Mouse (Mus musculus) ovary, adult 10 weeks (tissue): ENCODE measurements around the gene Tex44. TPM values are rescaled to one million over a fixed set of nuclear protein-coding genes. Genes with fewer than 3 reads are reported as not detected.

Experiments used
- polyA plus RNA-seq: library from polyadenylated mRNA; stranded (reverse); fragments of 350-450 nt; fragmentation: Illumina TruSeq; extraction: RNeasy Lipid Tissue Mini Kit (QIAGEN cat#74804); gene quantifications from one replicate; pipeline ENCODE4 v1.2.3, GENCODE M21; 2014

Tex44 gene
- polyA plus RNA-seq, result not detected

DNA sequence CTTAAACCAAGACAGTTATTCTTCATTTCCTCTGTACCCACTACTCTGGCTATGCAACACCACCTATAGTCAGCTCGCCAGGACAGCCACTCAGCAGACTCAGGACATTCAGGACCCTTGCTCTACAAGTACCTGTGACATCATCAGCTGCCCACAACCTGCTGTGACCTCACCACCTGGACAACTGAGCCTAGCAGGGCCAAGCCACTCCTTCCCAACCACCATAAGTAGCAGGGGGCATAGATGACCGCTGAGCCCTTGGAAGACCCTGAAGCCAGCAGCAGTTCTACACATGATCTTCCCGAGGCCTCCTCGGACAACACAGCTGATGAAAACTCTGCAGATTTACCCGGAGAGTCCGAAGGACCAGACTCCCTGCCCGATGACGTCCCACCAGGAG is at the start of gene Tex44, which contains the start of gene Nmur1:
Gene Tex44, plus strand, starts transcription at position 202 of the 400 bp plus-strand sequence.
Gene Nmur1, minus strand, starts transcription at position 101 of the 400 bp plus-strand sequence.

Other genes with a start within 250 kb of the Tex44 start
- 0.68 TPM for gene B3gnt7, start 123.5 kb upstream of the Tex44 start, polyA plus RNA-seq
- 872 TPM for gene Ncl, start 66.9 kb upstream of the Tex44 start, polyA plus RNA-seq
- gene Nmur1, start 101 bp upstream of the Tex44 start, polyA plus RNA-seq, result not detected
- gene Ptma, start 100.4 kb downstream of the Tex44 start, polyA plus RNA-seq, result 4,721 TPM
- 28.4 TPM for gene Pde6d, start 156.3 kb downstream of the Tex44 start, polyA plus RNA-seq
- gene Cops7b, start 156.6 kb downstream of the Tex44 start, polyA plus RNA-seq, result 2.5 TPM
- 43.8 TPM for gene Nppc, start 244.2 kb downstream of the Tex44 start, polyA plus RNA-seq